Mouse (Mus musculus): Measurements from ENCODE around the gene P3h2.

The P3h2 gene

GRCm38 (mm10) chr16:26065060-26065459, 40.5 kb downstream of the P3h2 start:
- DNase-seq: peak; percentile 42

- DNase-seq: no peak
Observed at GRCm38 (mm10) chr16:26060239-26061085, 45.1 kb downstream of the P3h2 start.

GRCm38 (mm10) chr16:26053631-26054030, 52.0 kb downstream of the P3h2 start:
- no peak for DNase-seq

DNA sequence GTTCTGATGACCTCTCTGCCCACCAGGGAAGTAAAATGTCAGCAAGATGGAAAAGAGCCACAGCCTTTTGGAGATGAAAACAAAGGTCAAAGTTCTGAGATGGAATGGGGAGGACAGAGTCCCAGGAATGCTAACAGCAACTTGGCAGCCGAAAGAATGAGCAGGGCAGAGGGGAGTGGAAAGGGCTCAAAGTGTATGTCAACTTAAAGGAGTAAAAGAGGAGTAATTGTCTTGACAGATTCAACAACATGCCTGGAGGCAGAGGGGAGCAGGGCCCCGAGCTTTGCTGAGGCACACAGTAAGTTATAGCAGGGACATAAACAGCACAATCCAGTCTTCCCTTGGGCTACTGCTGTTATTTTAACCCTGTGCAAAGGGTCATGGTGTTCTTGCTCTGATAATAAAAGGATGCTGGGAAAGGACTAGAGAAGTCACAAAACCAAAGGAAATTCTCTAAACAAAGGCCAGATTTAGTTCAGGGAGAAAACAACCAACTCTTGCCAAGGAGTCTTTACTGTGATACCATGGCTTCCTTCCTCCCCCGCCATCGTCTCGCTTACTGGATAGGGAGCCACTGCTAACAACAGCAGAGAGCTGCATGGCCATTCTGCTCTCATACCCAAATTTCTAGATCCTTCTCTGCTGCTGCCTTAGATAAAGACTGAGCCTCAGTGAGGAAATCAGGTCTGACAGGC, 56.0 kb downstream of the P3h2 start:
- peak; percentile 67 for DNase-seq

- no peak for DNase-seq
Observed at GRCm38 (mm10) chr16:26047870-26048269, 57.7 kb downstream of the P3h2 start.

DNA sequence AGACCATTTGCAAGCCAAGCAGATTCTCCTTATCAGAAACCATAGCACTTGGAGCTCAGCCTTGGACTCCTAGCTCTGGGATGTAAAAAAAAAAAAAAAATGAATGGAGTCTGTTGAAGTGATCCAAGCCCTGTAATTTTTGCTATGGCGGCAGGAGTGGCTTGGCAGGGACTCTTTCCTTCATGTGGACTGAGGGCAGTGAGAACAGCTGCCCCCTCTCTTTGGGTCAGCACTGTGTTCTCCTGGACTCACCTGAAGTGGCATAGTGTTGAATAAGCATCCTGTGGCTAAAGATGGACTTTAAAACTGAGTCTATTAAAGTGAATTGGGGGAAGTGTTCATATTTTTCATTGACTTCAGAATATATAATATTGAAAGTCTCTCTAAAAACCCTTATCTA, 58.2 kb downstream of the P3h2 start:
- DNase-seq: no peak

- DNase-seq: no peak
Observed at GRCm38 (mm10) chr16:26041929-26042303, 63.7 kb downstream of the P3h2 start.

GRCm38 (mm10) chr16:26041021-26041928, 64.3 kb downstream of the P3h2 start:
- DNase-seq: no peak

DNA sequence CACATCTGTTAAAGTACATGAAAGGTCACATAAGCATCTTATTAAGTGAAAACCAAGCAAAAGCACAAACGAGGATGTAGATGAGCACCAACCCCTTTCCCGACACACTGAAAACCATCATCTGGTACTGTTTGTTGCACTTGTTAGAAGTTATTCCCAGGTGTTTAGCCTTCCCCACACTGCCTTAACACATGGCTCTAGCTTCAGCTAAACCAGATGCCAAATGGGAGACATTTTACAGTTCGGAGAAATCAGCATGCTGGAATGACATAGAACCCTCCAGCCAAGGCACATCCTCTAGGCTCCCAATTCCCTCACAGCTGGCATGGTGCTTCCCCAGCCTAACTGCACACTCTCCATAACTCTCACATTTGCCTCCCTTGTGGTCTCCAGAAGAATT, 66.3 kb downstream of the P3h2 start:
- DNase-seq: no peak

DNA sequence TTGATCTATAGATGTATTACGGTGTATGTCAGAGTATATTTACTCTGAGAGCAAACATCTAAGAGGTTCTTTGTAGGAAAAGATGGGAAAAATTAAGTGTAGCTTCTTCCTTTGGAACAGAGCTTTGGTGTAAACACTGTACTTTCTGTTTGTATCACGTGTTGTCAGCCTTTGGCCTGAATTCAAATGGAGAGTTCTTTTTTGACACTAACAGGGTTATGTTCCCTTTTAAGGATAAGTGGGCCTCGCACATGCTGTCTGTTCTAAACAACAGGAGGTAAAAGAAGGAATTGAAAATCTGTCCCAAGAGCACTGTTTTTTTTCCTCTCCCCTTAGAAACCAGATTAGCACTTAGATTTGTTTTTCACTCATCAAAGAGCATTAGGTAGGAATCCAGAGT, 70.1 kb downstream of the P3h2 start:
- no peak for DNase-seq

GRCm38 (mm10) chr16:26035079-26035478, 70.5 kb downstream of the P3h2 start:
- no peak for DNase-seq

GRCm38 (mm10) chr16:26029424-26030012, 76.1 kb downstream of the P3h2 start:
- no peak for DNase-seq

GRCm38 (mm10) chr16:26026416-26026815, 79.2 kb downstream of the P3h2 start:
- no peak for DNase-seq

DNA sequence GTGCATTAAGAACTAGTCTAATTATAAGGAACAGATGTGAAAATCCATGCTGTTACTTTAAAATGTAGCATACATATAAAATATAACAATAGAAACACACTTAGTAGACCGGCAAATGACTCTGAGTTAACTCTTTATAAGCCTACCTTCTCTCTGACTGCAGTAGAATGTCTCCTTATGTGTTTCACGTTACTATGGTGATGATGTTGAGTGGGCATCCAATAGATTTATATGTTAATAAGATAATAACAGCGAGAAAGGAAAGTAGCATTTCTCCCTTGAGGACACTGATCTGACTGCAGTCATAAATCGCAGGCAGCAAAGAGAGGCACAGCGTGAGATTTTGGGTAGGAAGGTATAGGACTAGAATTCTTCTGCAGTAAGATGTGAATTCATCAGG, 81.0 kb downstream of the P3h2 start:
- DNase-seq: no peak

DNA sequence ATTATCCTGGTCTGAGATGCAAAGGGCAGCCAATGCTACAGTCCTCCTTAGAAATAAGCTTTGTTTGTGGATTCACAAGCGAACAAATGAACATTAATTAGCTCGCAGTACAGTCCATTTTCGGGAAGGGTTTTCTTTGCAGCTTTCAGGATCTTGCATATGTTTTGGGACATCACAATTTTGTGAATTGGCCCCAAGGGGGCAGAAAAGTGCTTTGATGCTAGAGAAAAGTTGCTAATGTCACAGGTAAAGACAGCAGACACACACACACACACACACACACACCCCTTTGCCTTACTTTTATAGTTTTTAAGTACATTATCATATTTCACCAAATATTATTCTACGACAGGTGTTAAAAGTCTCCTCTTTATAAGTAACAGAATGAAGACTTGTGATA, 82.2 kb downstream of the P3h2 start:
- peak; percentile 47 for DNase-seq

DNA sequence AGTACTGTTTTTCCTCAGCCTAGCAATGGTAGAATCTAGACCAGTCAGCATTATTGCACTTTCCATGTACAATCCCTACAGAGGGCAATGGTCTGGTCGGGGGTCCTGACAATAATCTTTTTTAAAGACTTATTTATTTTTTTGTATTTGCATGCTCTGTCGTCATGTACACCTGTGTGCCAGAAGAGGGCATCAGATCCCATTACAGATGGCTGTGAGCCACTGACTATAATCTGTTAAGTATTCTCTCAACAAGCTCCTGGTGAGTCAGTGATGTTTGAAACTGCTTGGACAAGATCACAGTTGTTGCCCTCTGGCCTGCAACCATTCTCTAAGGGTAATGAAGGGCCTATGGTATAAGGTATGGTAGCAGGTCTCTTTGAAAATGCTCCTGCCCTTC, 83.8 kb downstream of the P3h2 start:
- DNase-seq: no peak

- DNase-seq: no peak
Observed at GRCm38 (mm10) chr16:26005811-26006210, 99.8 kb downstream of the P3h2 start.

GRCm38 (mm10) chr16:26003261-26003660, 102.3 kb downstream of the P3h2 start:
- DNase-seq: no peak

- DNase-seq: no peak
Observed at GRCm38 (mm10) chr16:26002848-26003247, 102.7 kb downstream of the P3h2 start.

DNA sequence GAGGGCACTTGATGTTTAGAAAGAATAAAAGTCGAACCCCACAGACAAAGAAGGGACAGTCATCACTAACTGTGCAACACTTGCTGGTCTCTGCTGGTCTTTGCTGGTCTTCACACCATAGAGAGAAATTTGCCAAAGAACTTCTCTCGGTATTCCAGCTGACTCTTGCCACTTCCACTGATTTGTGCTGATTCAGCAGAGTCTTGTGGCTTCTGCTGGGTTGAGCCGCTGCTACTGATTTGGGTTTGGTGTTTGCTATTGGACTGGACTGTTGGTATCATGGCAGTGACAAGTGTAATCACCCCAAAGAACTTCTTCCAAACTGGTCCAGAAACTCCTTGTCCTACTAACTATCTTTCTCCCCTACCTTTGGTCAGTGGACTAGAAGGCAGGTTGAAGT, 111.0 kb downstream of the P3h2 start:
- no peak for DNase-seq

DNA sequence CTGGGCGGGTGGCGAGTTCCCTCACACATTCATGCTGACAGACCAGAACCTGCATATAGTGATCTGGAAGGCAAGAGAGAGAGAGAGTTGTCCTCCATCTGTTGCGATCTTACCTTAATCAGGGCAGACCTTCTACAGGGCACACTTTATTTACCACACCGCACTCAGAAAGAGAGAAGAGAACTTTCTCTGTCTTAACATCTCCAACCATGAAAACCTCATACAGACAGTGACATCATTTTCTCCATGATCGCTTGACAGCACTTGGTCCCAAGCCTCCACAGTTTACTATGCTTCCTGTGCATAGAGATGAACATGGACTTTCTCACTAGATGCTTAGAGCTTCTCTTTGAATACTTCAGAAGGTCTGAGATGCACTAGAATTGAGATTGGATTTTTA, 118.4 kb downstream of the P3h2 start:
- no peak for DNase-seq

- DNase-seq: peak; percentile 33
Observed at GRCm38 (mm10) chr16:25983635-25984034, 121.9 kb downstream of the P3h2 start.

DNA sequence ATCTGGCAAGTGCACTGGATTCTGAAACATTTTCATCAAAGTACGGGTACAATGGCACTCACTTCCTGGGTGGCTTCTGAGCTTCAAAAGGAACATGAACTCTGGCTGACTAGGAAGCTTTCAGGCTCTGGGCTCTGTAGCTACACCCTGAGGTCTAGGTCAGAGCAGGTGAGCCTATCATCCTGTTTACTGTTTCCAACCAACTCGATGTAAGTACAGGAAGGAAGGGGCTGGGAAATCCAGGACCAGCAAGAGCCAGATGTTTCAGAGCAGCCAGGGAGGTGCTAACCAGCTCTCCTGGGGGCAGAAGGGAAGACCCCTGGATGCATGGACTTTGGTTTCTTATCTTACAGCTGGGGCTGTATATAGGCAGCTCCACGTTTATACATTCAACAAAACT, 126.5 kb downstream of the P3h2 start:
- no peak for DNase-seq
